Mouse (Mus musculus) heart, embryonic 11.5 days (tissue): ENCODE measurements around the gene Cep57l1. TPM values are rescaled to one million over a fixed set of nuclear protein-coding genes. Genes with fewer than 3 reads are reported as not detected.

Source experiments
- ATAC-seq: fragments of 200-750 bp; cut with Nextera tagmentation; replicated peaks from 2 replicates; pipeline ENCODE4 v1.8.0; 2017; ENCODE audit warnings: moderate library complexity; ENCODE audit not compliant: insufficient number of reproducible peaks, low FRiP score, low TSS enrichment
- H3K27ac ChIP-seq: fragments of 300-500 bp; sonication (generic); 2 replicates; pipeline ENCODE4 v1.5.1; 2014; ENCODE audit warnings: mild to moderate bottlenecking, low read depth, low read length
- H3K27me3 ChIP-seq: fragments of 300-500 bp; sonication (generic); 2 replicates; pipeline ENCODE4 v1.6.1; 2014; ENCODE audit warnings: mild to moderate bottlenecking, low read length, mixed read lengths; ENCODE audit not compliant: control insufficient read depth, insufficient read depth
- H3K36me3 ChIP-seq: fragments of 300-500 bp; sonication (generic); 2 replicates; pipeline ENCODE4 v1.6.1; 2014; ENCODE audit warnings: mild to moderate bottlenecking, low read length, moderate library complexity, mixed read lengths; ENCODE audit not compliant: control insufficient read depth, insufficient read depth
- H3K4me1 ChIP-seq: fragments of 300-500 bp; sonication (generic); 2 replicates; pipeline ENCODE4 v1.6.1; 2014; ENCODE audit warnings: low read length; ENCODE audit not compliant: control insufficient read depth, insufficient read depth
- H3K4me2 ChIP-seq: fragments of 300-500 bp; sonication (generic); 2 replicates; pipeline ENCODE4 v1.6.1; 2014; ENCODE audit warnings: mild to moderate bottlenecking, moderate library complexity
- H3K4me3 ChIP-seq: fragments of 300-500 bp; sonication (generic); 2 replicates; pipeline ENCODE4 v1.5.1; 2014; ENCODE audit warnings: low read depth, low read length
- H3K9ac ChIP-seq: fragments of 300-500 bp; sonication (generic); 2 replicates; pipeline ENCODE4 v1.6.1; 2014; ENCODE audit warnings: mild to moderate bottlenecking, low read depth, low read length, moderate library complexity
- H3K9me3 ChIP-seq: fragments of 300-500 bp; sonication (generic); replicated peaks from 2 replicates; pipeline ENCODE4 v1.6.1; 2016; ENCODE audit warnings: low read length; ENCODE audit not compliant: control insufficient read depth
- WGBS: fragments of 180-500 bp; shearing (Covaris S2); extraction: QIAGEN DNeasy Blood & Tissue Kit; methylation state at CpG from one replicate; pipeline ENCODE4 v1.1.7; 2014; ENCODE audit not compliant: insufficient replicate concordance; 5-methylcytosine and 5-hydroxymethylcytosine counted together
- polyA plus RNA-seq: library from polyadenylated mRNA; unstranded; fragments of >200 nt; fragmentation: Nextera tagmentation; extraction: Ambion mirVana; gene quantifications from 2 replicates; pipeline ENCODE4 v1.2.1, GENCODE M21; 2014

Gene Cep57l1
- polyA plus RNA-seq, 1 experiment from 2014 or later: 22.8 TPM

DNA sequence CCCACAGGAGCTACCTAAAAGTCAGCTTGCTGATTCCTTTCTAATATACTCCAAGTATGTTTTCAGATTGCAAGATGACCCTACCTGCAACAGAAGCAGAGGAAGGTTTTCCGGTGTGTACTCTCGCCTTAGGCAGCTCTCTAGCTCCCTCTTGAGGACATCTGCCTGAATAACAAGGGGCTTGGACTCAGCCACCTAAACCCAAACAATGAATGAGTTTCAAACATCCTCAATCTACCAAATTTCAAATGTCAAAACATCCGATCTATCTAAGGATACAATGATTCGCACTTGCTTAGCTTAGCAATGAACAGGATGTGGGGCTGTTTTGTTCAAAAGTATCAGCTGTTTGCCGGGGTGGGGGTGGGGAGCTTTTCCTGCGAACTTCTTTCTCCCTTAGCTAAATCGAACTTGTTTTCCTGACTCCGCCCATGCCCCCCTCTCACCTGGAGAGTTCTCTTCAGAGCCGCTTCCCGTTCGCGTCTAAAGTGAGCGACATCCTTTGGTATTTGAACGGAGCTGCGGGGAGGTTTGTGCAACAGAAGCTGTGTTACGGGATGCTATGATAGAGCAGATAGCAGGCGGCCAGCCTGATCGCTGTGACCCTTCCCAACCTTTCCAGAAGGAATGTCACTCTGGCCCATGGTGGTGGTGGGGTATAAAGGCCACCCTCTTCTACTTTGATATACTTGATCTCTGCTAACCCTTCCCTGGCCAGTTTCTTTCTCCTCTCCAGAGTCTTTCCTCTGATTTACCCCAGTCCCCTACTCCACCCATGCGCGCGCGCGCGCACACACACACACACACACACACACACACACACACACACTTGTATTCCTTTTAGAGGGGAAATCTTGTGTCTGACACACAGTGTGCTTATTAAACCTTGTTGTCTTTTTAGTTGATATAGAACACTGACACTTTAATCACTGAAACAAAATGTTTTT lies 119.5 kb downstream of the Cep57l1 start:
- Histone ChIP-seq H3K4me3 (peak overlapping the region; percentile 40), H3K4me1 (no peaks in the 10 kb centered on the region), H3K9me3 (no peaks in the 10 kb centered on the region), H3K36me3 (no peaks in the 10 kb centered on the region), H3K27me3 (no peaks in the 10 kb centered on the region), H3K27ac (no peak overlapping the region), H3K9ac (peak overlapping the region; percentile 55; the same call in 1 of the 2 replicates), H3K4me2 (peak overlapping the region; percentile 72)
- 20% methylated on average over 24 of the region's 24 CpGs for WGBS
- ATAC-seq: peak; percentile 31; the same call in 1 of the 2 replicates

DNA sequence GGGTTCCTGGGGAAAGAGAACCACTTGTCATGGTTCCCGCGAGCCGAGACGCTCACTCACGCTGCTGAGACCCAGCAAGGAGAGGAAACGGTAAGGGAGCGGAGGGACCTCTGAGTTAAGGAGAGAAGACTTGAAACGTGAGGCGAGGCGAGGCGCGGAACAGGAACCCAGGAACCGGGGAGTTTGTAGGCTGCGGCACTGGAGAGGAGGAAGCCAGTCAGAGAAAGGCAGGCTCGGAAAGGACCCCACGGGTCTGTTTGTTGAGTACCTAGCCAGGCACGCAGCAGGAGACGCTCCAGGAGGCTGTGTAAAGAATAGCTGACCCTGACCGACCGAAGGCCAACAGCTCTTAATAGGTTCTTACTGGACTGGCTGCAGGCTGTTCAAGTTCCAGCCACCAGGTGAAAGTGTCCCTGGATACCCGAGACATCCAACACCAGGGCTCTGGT lies 125.1 kb downstream of the Cep57l1 start:
- Histone ChIP-seq H3K9me3 (no peaks in the 10 kb centered on the region), H3K27me3 (0 out of 2 replicates have a peak, but pooled peaks cover 2% of the 10 kb centered on the region), H3K9ac (peak overlapping the region; percentile 69), H3K36me3 (no peaks in the 10 kb centered on the region), H3K4me3 (peak overlapping the region; percentile 33), H3K27ac (no peak overlapping the region), H3K4me1 (0 out of 2 replicates have a peak, but pooled peaks cover 3% of the 10 kb centered on the region), H3K4me2 (peak overlapping the region; percentile 59)
- WGBS: 1% methylated on average over 21 of the region's 21 CpGs
- no peak; the same call in 1 of the 2 replicates for ATAC-seq

DNA sequence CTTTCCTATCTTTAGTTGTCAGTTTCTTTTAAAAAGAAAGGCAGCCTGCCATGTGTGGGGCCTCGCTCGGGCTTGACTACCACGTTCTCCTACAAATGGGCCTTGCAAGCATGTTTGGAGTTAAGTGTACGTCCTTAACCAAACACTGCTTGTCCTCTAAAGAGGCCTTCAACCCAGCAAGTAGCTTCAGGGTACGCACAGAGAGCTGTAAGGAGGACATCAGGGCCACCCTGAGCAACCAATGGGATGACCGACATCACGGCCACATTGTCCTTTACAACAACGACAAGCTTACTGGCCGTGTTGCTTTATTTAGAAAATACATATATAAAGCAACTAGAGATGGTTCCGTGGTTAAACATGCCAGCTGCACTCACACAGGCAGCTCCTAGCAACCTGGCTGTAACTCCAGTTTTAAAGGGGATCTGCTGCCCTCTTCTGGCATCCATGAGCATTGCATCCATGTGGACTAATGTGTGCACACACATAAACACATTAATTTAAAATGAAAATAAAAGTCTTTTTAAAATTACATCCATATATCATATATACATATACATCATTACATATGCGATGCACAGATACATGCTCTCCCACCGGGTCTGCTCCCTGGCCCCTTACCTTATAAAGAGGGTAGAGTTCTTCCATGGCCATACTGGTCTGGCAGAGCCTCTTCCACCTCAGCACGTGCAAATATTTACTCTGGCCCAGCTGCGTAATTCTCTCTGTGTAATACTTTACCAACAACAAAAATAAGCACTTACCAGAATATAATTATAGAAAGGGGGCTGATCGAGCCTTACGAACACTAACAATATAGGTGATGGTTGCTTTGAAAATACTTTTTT lies 126.9 kb downstream of the Cep57l1 start:
- WGBS: 41% methylated on average over 16 of the region's 16 CpGs
- no peaks in the 10 kb centered on the region for H3K9me3 ChIP-seq
- H3K4me2 ChIP-seq: no peak overlapping the region
- no peaks in the 10 kb centered on the region for H3K36me3 ChIP-seq
- H3K27ac ChIP-seq: no peak overlapping the region
- 0 out of 2 replicates have a peak, but pooled peaks cover 2% of the 10 kb centered on the region for H3K27me3 ChIP-seq
- 0 out of 2 replicates have a peak overlapping the region, but pooled peaks have one; percentile 5 for H3K9ac ChIP-seq
- H3K4me3 ChIP-seq: no peak overlapping the region
- 0 out of 2 replicates have a peak, but pooled peaks cover 3% of the 10 kb centered on the region for H3K4me1 ChIP-seq
- ATAC-seq: no peak

DNA sequence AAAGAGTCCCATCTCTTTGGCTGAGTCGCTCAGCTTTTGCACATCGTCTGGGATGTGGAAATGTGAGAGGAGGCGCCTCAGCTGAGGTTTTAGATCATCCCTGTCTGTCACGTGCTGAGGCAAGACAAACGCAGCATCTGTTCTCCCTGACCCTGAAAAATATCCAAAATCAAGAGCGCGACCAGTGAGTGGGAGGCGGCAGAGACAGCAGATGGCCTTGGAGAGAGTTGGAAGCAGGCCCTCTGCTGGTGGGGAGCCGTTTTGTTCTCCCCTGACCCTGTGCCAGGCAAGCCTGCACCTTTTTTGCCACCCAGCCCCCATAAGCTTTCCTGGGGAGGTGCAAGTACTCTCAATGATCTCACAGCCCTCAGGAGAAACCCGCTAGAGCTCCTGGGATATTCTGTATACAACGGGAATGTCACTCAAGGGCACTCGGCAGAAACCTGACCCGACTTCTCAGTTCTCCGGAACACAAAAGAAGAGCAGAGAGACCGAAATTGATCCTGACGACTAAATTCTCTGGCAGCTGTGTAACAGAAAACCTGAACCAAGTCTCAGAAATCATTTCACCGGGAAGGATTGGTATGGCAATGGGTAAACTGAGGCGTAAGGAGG lies 130.8 kb downstream of the Cep57l1 start:
- peak overlapping the region; percentile 16; the same call in 1 of the 2 replicates for H3K4me3 ChIP-seq
- H3K36me3 ChIP-seq: no peaks in the 10 kb centered on the region
- 28% methylated on average over 18 of the region's 18 CpGs for WGBS
- H3K4me1 ChIP-seq: no peaks in the 10 kb centered on the region
- H3K4me2 ChIP-seq: peak overlapping the region; percentile 49
- H3K9me3 ChIP-seq: no peaks in the 10 kb centered on the region
- no peak for ATAC-seq
- H3K27ac ChIP-seq: no peak overlapping the region
- 0 out of 2 replicates have a peak overlapping the region, but pooled peaks have one; percentile 34 for H3K9ac ChIP-seq
- 0 out of 2 replicates have a peak, but pooled peaks cover under 1% of the 10 kb centered on the region for H3K27me3 ChIP-seq

DNA sequence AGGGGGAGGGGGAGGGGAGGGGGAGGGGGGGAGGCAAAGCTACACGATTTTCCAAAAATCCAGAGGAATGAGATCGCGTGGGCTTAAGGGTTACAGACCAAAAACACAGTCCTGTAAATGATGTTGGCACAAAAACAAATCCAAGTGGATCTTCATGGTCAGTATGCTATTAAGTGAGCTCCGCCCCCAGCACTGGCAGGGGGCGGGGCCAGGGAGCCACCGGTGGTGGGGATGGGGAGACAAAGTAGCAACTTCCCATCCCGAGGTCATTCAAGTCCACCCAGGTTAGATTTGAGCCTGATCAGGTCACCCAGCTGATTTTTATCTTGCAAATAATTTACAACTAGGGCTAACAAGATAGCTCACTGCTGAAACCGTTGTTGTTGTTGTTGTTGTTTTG lies 132.3 kb downstream of the Cep57l1 start:
- Histone ChIP-seq H3K36me3 (no peaks in the 10 kb centered on the region), H3K27me3 (no peaks in the 10 kb centered on the region), H3K4me2 (no peak overlapping the region), H3K27ac (no peak overlapping the region), H3K4me3 (no peak overlapping the region), H3K9me3 (no peaks in the 10 kb centered on the region), H3K4me1 (no peaks in the 10 kb centered on the region), H3K9ac (no peak overlapping the region)
- WGBS: 46% methylated on average over 8 of the region's 8 CpGs
- ATAC-seq: no peak

DNA sequence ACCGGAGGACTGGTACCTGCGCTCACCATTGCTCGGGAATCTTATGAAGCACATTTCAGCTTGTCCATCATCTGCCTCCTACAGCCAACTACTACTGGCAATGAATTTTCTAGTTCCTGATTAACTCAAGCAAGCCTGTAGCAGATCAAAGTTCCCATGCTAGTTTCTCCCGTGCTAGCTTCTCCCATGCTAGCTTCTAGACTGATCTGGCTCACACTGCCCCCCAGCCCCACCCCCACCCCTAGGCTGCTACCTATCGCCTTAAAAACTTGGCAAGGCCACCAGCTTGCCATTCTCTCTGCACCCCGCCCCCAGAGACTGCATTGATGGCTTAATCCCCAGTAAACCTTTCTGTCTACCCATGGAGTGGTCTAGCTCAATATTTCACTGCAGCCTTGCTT lies 133.0 kb downstream of the Cep57l1 start:
- Histone ChIP-seq H3K4me3 (no peak overlapping the region), H3K4me2 (no peak overlapping the region), H3K36me3 (no peaks in the 10 kb centered on the region), H3K9ac (no peak overlapping the region), H3K4me1 (no peaks in the 10 kb centered on the region), H3K27me3 (no peaks in the 10 kb centered on the region), H3K27ac (no peak overlapping the region), H3K9me3 (no peaks in the 10 kb centered on the region)
- 72% methylated on average over 6 of the region's 6 CpGs for WGBS
- ATAC-seq: no peak

DNA sequence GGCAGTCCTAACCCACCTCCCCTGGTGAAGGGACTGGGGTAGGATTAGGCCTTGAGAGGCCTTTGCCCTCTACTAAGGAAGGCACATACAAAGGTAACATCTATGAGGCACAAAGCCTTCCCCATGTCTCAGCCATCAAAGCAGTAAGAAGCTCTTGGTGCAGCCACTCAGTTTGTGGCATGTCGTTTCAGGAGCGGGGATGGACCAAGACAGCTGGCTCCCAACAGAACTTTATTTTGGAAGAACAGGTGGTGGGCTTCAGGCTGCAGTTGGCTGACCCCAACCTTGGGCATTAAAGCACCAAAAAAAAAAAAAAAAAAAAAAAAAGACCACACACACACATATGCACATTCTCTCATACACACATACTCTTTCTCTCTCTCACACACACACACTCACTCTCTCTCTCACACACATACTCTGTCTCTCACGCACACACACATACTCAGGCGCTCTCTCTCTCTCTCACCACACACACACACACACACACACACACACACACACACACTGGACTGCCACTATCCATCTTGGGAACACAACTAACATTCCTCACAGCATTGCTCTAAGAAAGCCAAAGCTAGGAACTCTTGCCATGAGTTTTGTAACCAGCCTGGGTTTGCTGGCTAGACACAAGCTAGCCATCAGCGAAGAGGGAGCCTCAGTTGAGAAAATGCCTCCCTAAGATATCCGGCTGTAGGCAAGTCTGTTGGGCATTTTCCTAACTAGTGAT lies 133.7 kb downstream of the Cep57l1 start:
- Histone ChIP-seq H3K27ac (no peak overlapping the region), H3K9me3 (no peaks in the 10 kb centered on the region), H3K36me3 (no peaks in the 10 kb centered on the region), H3K4me1 (no peaks in the 10 kb centered on the region), H3K27me3 (no peaks in the 10 kb centered on the region), H3K9ac (no peak overlapping the region), H3K4me3 (no peak overlapping the region), H3K4me2 (no peak overlapping the region)
- no peak for ATAC-seq
- 77% methylated on average over 6 of the region's 6 CpGs for WGBS
